Mouse (Mus musculus): ENCODE results near the gene Enpp3.

GRCm38 (mm10) chr10:24783946-24784345 lies 58.7 kb downstream of the Enpp3 start:
- TF ChIP-seq CTCF (IDR thresholded peaks at IDR 0.05; ENCODE audit: extremely low read depth, insufficient read length, insufficient replicate concordance, low read depth, low read length) (no peak), POLR2A (IDR thresholded peaks at IDR 0.05; ENCODE audit: low read depth, low read length) (no peak)

All from small intestine, adult 2 months (tissue).